Mouse (Mus musculus): ENCODE results near the gene Unc13d.

DNA sequence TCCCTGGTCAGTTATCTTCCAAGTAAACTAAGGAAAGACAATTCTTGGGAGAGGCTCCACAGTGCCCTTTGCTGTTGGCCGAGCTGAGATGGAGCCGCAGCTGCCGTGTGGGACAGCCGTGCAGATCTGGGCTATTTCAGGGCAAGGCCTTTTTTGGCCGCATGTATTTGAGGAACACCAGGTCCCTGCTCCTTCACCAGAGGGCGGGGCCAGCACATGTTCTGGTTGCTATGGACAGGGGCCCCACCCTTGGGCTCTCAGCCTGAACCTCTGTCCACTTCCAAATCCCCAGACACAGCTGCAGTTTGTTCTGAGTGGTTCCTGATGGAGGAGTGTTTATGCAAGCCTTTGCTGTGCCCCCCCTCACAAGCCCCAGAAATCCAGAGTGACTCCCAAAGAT is 22.6 kb upstream of the Unc13d start:
- TF ChIP-seq CTCF (conservative IDR thresholded peaks at IDR 0.05; ENCODE audit: low read length) (no peak), NANOG (IDR thresholded peaks at IDR 0.05; ENCODE audit: borderline replicate concordance, low read length) (no peak)

Measured in E14TG2a.4 (cell line).